Mouse (Mus musculus): Measurements from ENCODE around the gene Gm4565. TPM values are rescaled to one million over a fixed set of nuclear protein-coding genes. Genes with fewer than 3 reads are reported as not detected.
"Not testable (repeated sequence)": the region's sequence is repeated elsewhere in the genome, so short reads cannot be mapped to it uniquely, and the experiment has no call there.

The Gm4565 gene
- polyA plus RNA-seq (2015; fragmentation: Nextera tagmentation; extraction: Ambion mirVana), result not detected in 2 replicates

DNA sequence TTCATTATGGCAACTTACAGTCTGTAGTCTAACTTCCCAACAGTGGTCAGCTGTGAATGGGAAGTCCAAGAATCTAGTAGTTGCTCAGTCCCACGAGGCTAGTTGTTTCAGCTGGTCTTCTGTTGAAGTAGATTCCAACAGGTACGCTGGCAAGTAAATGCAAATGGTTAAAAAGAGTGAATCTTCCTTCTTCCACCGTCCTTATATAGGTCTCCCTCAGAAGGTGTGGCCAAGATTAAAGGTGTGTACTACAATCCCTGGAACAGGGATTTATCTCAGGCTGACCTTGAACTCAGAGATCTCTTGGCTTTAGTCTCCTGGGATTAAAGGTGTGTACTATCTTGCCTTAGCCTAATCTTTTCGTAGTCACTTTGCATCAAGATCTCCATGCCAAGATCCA lies at the start of gene Gm4565:
Gene Gm4565, minus strand, starts transcription at position 101 of the 400 bp plus-strand sequence.
- not testable (repeated sequence) for H3K36me3 ChIP-seq; H3K4me3 ChIP-seq (replicated peaks); H3K9ac ChIP-seq; H3K27me3 ChIP-seq; H3K4me1 ChIP-seq; H3K4me2 ChIP-seq; H3K9me3 ChIP-seq (replicated peaks); ATAC-seq (replicated peaks; ENCODE audit: low FRiP score); H3K27ac ChIP-seq
- WGBS, result 85% methylated on average over 2 of the region's 4 CpGs

DNA sequence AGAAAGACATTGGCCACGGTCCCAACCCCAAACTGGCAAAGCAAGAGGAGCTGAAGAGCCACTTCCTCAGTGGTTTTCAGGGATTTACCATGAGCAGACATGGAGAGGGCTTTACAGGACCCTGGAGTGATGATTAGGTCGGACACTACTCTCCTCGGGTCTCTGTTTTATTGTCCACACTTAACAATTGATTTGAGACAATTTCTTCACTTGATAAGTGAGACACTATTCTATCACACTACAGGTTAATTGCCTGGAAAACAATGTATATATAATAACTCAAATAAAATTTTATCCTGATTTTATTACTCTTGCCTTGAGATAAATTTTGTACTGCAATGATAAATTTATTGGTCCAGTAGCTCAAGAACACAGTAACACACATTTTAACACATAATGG lies 22.7 kb downstream of the Gm4565 start, which contains the start of gene Gm4201:
Gene Gm4201, minus strand, starts transcription at position 101 of the 400 bp plus-strand sequence.
- H3K36me3 ChIP-seq, result not testable (repeated sequence)

GRCm38 (mm10) chr7:22534787-22535186 lies 53.1 kb downstream of the Gm4565 start, which contains the start of gene Gm8677:
Gene Gm8677, minus strand, starts transcription at chr7:22534887.
- not testable (repeated sequence) for H3K9ac ChIP-seq; H3K27ac ChIP-seq; ATAC-seq (replicated peaks; ENCODE audit: low FRiP score); H3K4me3 ChIP-seq (replicated peaks); H3K27me3 ChIP-seq; H3K4me2 ChIP-seq; H3K36me3 ChIP-seq; H3K9me3 ChIP-seq (replicated peaks); H3K4me1 ChIP-seq
- WGBS, result no CpG with 5 or more reads among the region's 1 CpGs

More for the DNA sequence above, 22.7 kb downstream of the Gm4565 start, which contains the start of gene Gm4201:
- H3K9ac ChIP-seq; H3K9me3 ChIP-seq (replicated peaks); H3K4me1 ChIP-seq; H3K4me2 ChIP-seq; ATAC-seq (replicated peaks; ENCODE audit: low FRiP score); H3K27me3 ChIP-seq; H3K4me3 ChIP-seq (replicated peaks); H3K27ac ChIP-seq: not testable (repeated sequence)
- no CpG with 5 or more reads among the region's 3 CpGs for WGBS

Other genes starting within 250 kb of the Gm4565 start
- not detected in 2 replicates for gene Gm8660, start 217.1 kb downstream of the Gm4565 start, polyA plus RNA-seq (2015; fragmentation: Nextera tagmentation; extraction: Ambion mirVana)
- not detected in 2 replicates for gene Vmn1r148, start 174.5 kb downstream of the Gm4565 start, polyA plus RNA-seq (2015; fragmentation: Nextera tagmentation; extraction: Ambion mirVana)
- gene Vmn1r149, start 149.9 kb downstream of the Gm4565 start, polyA plus RNA-seq (2015; fragmentation: Nextera tagmentation; extraction: Ambion mirVana), result not detected in 2 replicates
- not detected in 2 replicates for gene Gm10665, start 124.1 kb downstream of the Gm4565 start, polyA plus RNA-seq (2015; fragmentation: Nextera tagmentation; extraction: Ambion mirVana)
- not detected in 2 replicates for gene Vmn1r151, start 88.4 kb downstream of the Gm4565 start, polyA plus RNA-seq (2015; fragmentation: Nextera tagmentation; extraction: Ambion mirVana)
- gene Vmn1r152, start 65.2 kb downstream of the Gm4565 start, polyA plus RNA-seq (2015; fragmentation: Nextera tagmentation; extraction: Ambion mirVana), result not detected in 2 replicates
- gene Gm8677, start 53.2 kb downstream of the Gm4565 start, polyA plus RNA-seq (2015; fragmentation: Nextera tagmentation; extraction: Ambion mirVana), result not detected in 2 replicates
- gene Gm4201, start 22.8 kb downstream of the Gm4565 start, polyA plus RNA-seq (2015; fragmentation: Nextera tagmentation; extraction: Ambion mirVana), result not detected in 2 replicates
- gene Vmn1r155, start 69.9 kb upstream of the Gm4565 start, polyA plus RNA-seq (2015; fragmentation: Nextera tagmentation; extraction: Ambion mirVana), result not detected in 2 replicates
- not detected in 2 replicates for gene Gm8693, start 104.2 kb upstream of the Gm4565 start, polyA plus RNA-seq (2015; fragmentation: Nextera tagmentation; extraction: Ambion mirVana)
- not detected in 2 replicates for gene Gm4567, start 131.6 kb upstream of the Gm4565 start, polyA plus RNA-seq (2015; fragmentation: Nextera tagmentation; extraction: Ambion mirVana)
- not detected in 2 replicates for gene Vmn1r157, start 173.6 kb upstream of the Gm4565 start, polyA plus RNA-seq (2015; fragmentation: Nextera tagmentation; extraction: Ambion mirVana)
- not detected in 2 replicates for gene Vmn1r158, start 202.7 kb upstream of the Gm4565 start, polyA plus RNA-seq (2015; fragmentation: Nextera tagmentation; extraction: Ambion mirVana)

Measured in kidney, embryonic 15.5 days (tissue).